In genomic region chr7:43354893-43355835, GRCm38 (mm10) we compare ENCODE assay signal across 10 mouse cellular contexts. TPM values are rescaled to one million over a fixed set of nuclear protein-coding genes. Genes with fewer than 3 reads are reported as not detected.
DNase-seq lines count a peak whose midpoint lies in the region; ATAC-seq and TF ChIP-seq lines count a peak whose summit lies in the region.
"Had no signal": no experiment of that assay in that cellular context is flagged by ENCODE, and none has a peak within 500 bp of the region (broad histone marks: within the 10 kb centered on the region; RNA-seq: fewer than 3 reads in every experiment).

No protein-coding gene starts in this region.

- no peaks in the 10 kb centered on the region for H3K36me3 ChIP-seq in hindbrain, embryonic 12.5 days
- no peaks in the 10 kb centered on the region for H3K36me3 ChIP-seq in hindbrain, embryonic 14.5 days (replicated peaks; ENCODE audit: control insufficient read depth, insufficient read depth)
- H3K36me3 ChIP-seq in E14TG2a.4 (ENCODE audit: insufficient read depth, low read length), result no peaks in the 10 kb centered on the region
- H3K36me3 ChIP-seq in lung, postnatal 0 days (ENCODE audit: insufficient read depth, low read length), result no peaks in the 10 kb centered on the region

- no peak for TF ChIP-seq POLR2A in cerebellum, adult 2 months (IDR thresholded peaks at IDR 0.05; ENCODE audit: borderline replicate concordance, insufficient read depth, low read length)

- no peak for TF ChIP-seq EP300 in lung, postnatal 0 days (IDR thresholded peaks at IDR 0.05)

- no peaks in the 10 kb centered on the region for H3K9me3 ChIP-seq in hindbrain, embryonic 12.5 days (replicated peaks)
- H3K9me3 ChIP-seq in hindbrain, embryonic 14.5 days (ENCODE audit: control insufficient read depth, low read length), result no peaks in the 10 kb centered on the region
- no peaks in the 10 kb centered on the region for H3K9me3 ChIP-seq in E14TG2a.4 (ENCODE audit: low read length)
- no peaks in the 10 kb centered on the region for H3K9me3 ChIP-seq in lung, postnatal 0 days (ENCODE audit: low read length)

- no peak overlapping the region for H3K4me3 ChIP-seq in hindbrain, embryonic 12.5 days
- no peak overlapping the region for H3K4me3 ChIP-seq in hindbrain, embryonic 14.5 days (replicated peaks; ENCODE audit: low read length)
- H3K4me3 ChIP-seq in E14TG2a.4 (replicated peaks; ENCODE audit: low read length), result peak overlapping the region; percentile 58
- no peak overlapping the region for H3K4me3 ChIP-seq in cerebellum, adult 2 months (replicated peaks; ENCODE audit: insufficient read depth, low read depth, low read length)
- H3K4me3 ChIP-seq in lung, postnatal 0 days (ENCODE audit: low read depth, low read length), result no peak overlapping the region
- H3K4me3 ChIP-seq: gastrocnemius, adult 2 months had no signal

- peak overlapping the region; percentile 24; the same call in 1 of the 2 replicates for H3K4me2 ChIP-seq in hindbrain, embryonic 12.5 days (replicated peaks)
- H3K4me2 ChIP-seq in hindbrain, embryonic 14.5 days (replicated peaks), result no peak overlapping the region
- no peak overlapping the region for H3K4me2 ChIP-seq in lung, postnatal 0 days (replicated peaks; ENCODE audit: low read depth, low read length)

- 14% methylated on average over 12 of the region's 12 CpGs for WGBS in hindbrain, embryonic 12.5 days
- WGBS in hindbrain, embryonic 14.5 days, result 11% methylated on average over 12 of the region's 12 CpGs
- 3% methylated on average over 12 of the region's 12 CpGs for WGBS in cerebellum, adult 2 months
- 12% methylated on average over 11 of the region's 12 CpGs for WGBS in lung, postnatal 0 days

- no peak for TF ChIP-seq CTCF in E14TG2a.4 (conservative IDR thresholded peaks at IDR 0.05; ENCODE audit: low read length)
- TF ChIP-seq CTCF in cerebellum, adult 2 months (IDR thresholded peaks at IDR 0.05; ENCODE audit: borderline replicate concordance, insufficient read depth, low read depth, low read length), result no peak
- TF ChIP-seq CTCF in lung, postnatal 0 days (IDR thresholded peaks at IDR 0.05), result no peak

- H3K27ac ChIP-seq in hindbrain, embryonic 12.5 days, result no peak overlapping the region
- no peak overlapping the region for H3K27ac ChIP-seq in hindbrain, embryonic 14.5 days
- H3K27ac ChIP-seq in cerebellum, adult 2 months (ENCODE audit: insufficient read depth, low read length), result no peak overlapping the region
- H3K27ac ChIP-seq in lung, postnatal 0 days (ENCODE audit: low read length), result no peak overlapping the region
- H3K27ac ChIP-seq: gastrocnemius, adult 2 months had no signal

- ATAC-seq in hindbrain, embryonic 12.5 days (ENCODE audit: low FRiP score), result no peak
- no peak for ATAC-seq in hindbrain, embryonic 14.5 days (ENCODE audit: low FRiP score)
- ATAC-seq in lung, postnatal 0 days, result no peak

- DNase-seq in hindbrain, embryonic 14.5 days (ENCODE audit: low spot score), result no peak
- DNase-seq in embryo, embryonic 10 days (ENCODE audit: low spot score), result peak; percentile 6
- peak; percentile 7 to 8 for DNase-seq in layer of hippocampus, postnatal 36 days
- DNase-seq in cerebellum, adult 2 months, result no peak
- no peak for DNase-seq in T-cell, adult 2 months (ENCODE audit: low spot score)
- DNase-seq in lung, postnatal 0 days (ENCODE audit: low spot score), result no peak
- DNase-seq: cerebellum, adult 11-12 months; gastrocnemius, adult 2 months had no signal

- no peaks in the 10 kb centered on the region for H3K27me3 ChIP-seq in hindbrain, embryonic 12.5 days
- H3K27me3 ChIP-seq in hindbrain, embryonic 14.5 days (ENCODE audit: control insufficient read depth, insufficient read depth, low read length), result no peaks in the 10 kb centered on the region
- peaks cover 2% of the 10 kb centered on the region; the same call in 1 of the 2 replicates for H3K27me3 ChIP-seq in E14TG2a.4 (ENCODE audit: insufficient read depth, low read length)
- no peaks in the 10 kb centered on the region; the same call in 1 of the 2 replicates for H3K27me3 ChIP-seq in cerebellum, adult 2 months (ENCODE audit: control insufficient read depth, insufficient read depth, low read length)
- H3K27me3 ChIP-seq in lung, postnatal 0 days (replicated peaks; ENCODE audit: insufficient read depth, low read length), result no peaks in the 10 kb centered on the region

- peak overlapping the region; percentile 33; the same call in 1 of the 2 replicates for H3K9ac ChIP-seq in hindbrain, embryonic 12.5 days
- no peak overlapping the region for H3K9ac ChIP-seq in hindbrain, embryonic 14.5 days
- no peak overlapping the region for H3K9ac ChIP-seq in lung, postnatal 0 days (replicated peaks; ENCODE audit: low read depth)

- 0 out of 2 replicates have a peak, but pooled peaks cover 6% of the 10 kb centered on the region for H3K4me1 ChIP-seq in hindbrain, embryonic 12.5 days
- 0 out of 2 replicates have a peak, but pooled peaks cover 2% of the 10 kb centered on the region for H3K4me1 ChIP-seq in hindbrain, embryonic 14.5 days (replicated peaks; ENCODE audit: control insufficient read depth, insufficient read depth, low read length)
- peaks cover 39% of the 10 kb centered on the region for H3K4me1 ChIP-seq in E14TG2a.4 (replicated peaks; ENCODE audit: low read depth, low read length)
- no peaks in the 10 kb centered on the region for H3K4me1 ChIP-seq in cerebellum, adult 2 months (ENCODE audit: control insufficient read depth, insufficient read depth, low read length)
- no peaks in the 10 kb centered on the region for H3K4me1 ChIP-seq in lung, postnatal 0 days (ENCODE audit: insufficient read depth, low read depth, low read length)

RNA-seq across cellular contexts. Expression of gene Siglecf, which starts 4.0 kb away (rescaled TPM):
- 0.09 TPM in 1 of 2 replicates, not detected in the other for polyA plus RNA-seq in hindbrain, embryonic 12.5 days (2016; fragmentation: Nextera tagmentation; extraction: Ambion mirVana)
- 0.12 TPM in 1 of 2 replicates, not detected in the other for polyA plus RNA-seq in hindbrain, embryonic 14.5 days (2014; fragmentation: Nextera tagmentation; extraction: Ambion mirVana)
- total RNA-seq in layer of hippocampus, postnatal 36 days (2021), result under 1 TPM; 0.57 to 0.68 TPM
- polyA plus RNA-seq in cerebellum, adult 2 months (2012; rRNA removed), result 0.14 and 0.31 TPM in 2 replicates
- 0.88 and 0.98 TPM in 2 replicates for polyA plus RNA-seq in lung, postnatal 0 days (2015; fragmentation: Nextera tagmentation; extraction: Ambion mirVana)
- total RNA-seq: gastrocnemius, adult 2 months had no signal

RNA-seq across cellular contexts. Expression of gene Zfp715, which starts 42.1 kb away (rescaled TPM):
- polyA plus RNA-seq in hindbrain, embryonic 12.5 days (2016; fragmentation: Nextera tagmentation; extraction: Ambion mirVana), result 15.8 and 18.1 TPM in 2 replicates
- polyA plus RNA-seq in hindbrain, embryonic 14.5 days (2014; fragmentation: Nextera tagmentation; extraction: Ambion mirVana), result 21.6 and 27.6 TPM in 2 replicates
- total RNA-seq in layer of hippocampus, postnatal 36 days (2021), result 10 to 100 TPM; 25.3 to 26.2 TPM
- polyA plus RNA-seq in cerebellum, adult 2 months (2012; rRNA removed), result 17.1 and 19.5 TPM in 2 replicates
- 9.7 and 10.5 TPM in 2 replicates for polyA plus RNA-seq in lung, postnatal 0 days (2015; fragmentation: Nextera tagmentation; extraction: Ambion mirVana)

RNA-seq across cellular contexts. Expression of gene Siglecg, which starts 52.8 kb away (rescaled TPM):
- polyA plus RNA-seq in hindbrain, embryonic 12.5 days (2016; fragmentation: Nextera tagmentation; extraction: Ambion mirVana), result not detected in 2 replicates
- polyA plus RNA-seq in hindbrain, embryonic 14.5 days (2014; fragmentation: Nextera tagmentation; extraction: Ambion mirVana), result not detected in 2 replicates
- total RNA-seq in layer of hippocampus, postnatal 36 days (2021), result not detected
- polyA plus RNA-seq in cerebellum, adult 2 months (2012; rRNA removed), result 0.19 and 0.52 TPM in 2 replicates
- polyA plus RNA-seq in lung, postnatal 0 days (2015; fragmentation: Nextera tagmentation; extraction: Ambion mirVana), result 0.43 and 0.48 TPM in 2 replicates
- total RNA-seq: gastrocnemius, adult 2 months had no signal

Comparison
In these comparisons a context has a peak if more than half of its experiments do, and no peak if none do; other contexts are left out.
1. DNase-seq: peak in embryo, embryonic 10 days (single experiment) and layer of hippocampus, postnatal 36 days (2 of 2); none in hindbrain, embryonic 14.5 days (single experiment), cerebellum, adult 2 months (0 of 2), T-cell, adult 2 months (single experiment) and lung, postnatal 0 days (single experiment).